Mouse (Mus musculus) erythroblast, embryonic 14.5 days (primary cell): ENCODE data around the gene Mmel1. TPM values are rescaled to one million over a fixed set of nuclear protein-coding genes. Genes with fewer than 3 reads are reported as not detected.

Experiments used
- H3K27me3 ChIP-seq: 2 replicates; pipeline ENCODE4 v1.6.1; 2012; ENCODE audit warnings: inconsistent platforms; ENCODE audit not compliant: control insufficient read depth
- H3K36me3 ChIP-seq: 2 replicates; pipeline ENCODE4 v1.6.1; 2012; ENCODE audit warnings: mild to moderate bottlenecking, inconsistent platforms; ENCODE audit not compliant: control insufficient read depth
- H3K4me1 ChIP-seq: 2 replicates; pipeline ENCODE4 v1.6.1; 2012; ENCODE audit warnings: inconsistent platforms; ENCODE audit not compliant: control insufficient read depth
- H3K4me3 ChIP-seq: replicated peaks from 2 replicates; pipeline ENCODE3; 2012; ENCODE audit warnings: moderate library complexity, mild to moderate bottlenecking, inconsistent platforms
- H3K9me3 ChIP-seq: 2 replicates; pipeline ENCODE4 v1.6.1; 2012; ENCODE audit warnings: low read length, inconsistent platforms, mixed read lengths; ENCODE audit not compliant: control insufficient read depth
- GATA1 ChIP-seq: IDR thresholded peaks from 2 replicates; pipeline ENCODE4 v1.6.1; 2012; ENCODE audit warnings: low read length, inconsistent platforms, mixed read lengths
- TAL1 ChIP-seq: IDR thresholded peaks from 3 replicates; pipeline ENCODE4 v1.6.1; 2012; ENCODE audit warnings: low read length, inconsistent platforms, mixed read lengths
- polyA plus RNA-seq: library from polyadenylated mRNA; stranded (reverse); fragments of >175 nt; gene quantifications from 2 replicates; pipeline ENCODE4 v1.2.3, GENCODE M21; 2012

Mmel1 gene
- polyA plus RNA-seq, 1 experiment: 0.27 TPM

DNA sequence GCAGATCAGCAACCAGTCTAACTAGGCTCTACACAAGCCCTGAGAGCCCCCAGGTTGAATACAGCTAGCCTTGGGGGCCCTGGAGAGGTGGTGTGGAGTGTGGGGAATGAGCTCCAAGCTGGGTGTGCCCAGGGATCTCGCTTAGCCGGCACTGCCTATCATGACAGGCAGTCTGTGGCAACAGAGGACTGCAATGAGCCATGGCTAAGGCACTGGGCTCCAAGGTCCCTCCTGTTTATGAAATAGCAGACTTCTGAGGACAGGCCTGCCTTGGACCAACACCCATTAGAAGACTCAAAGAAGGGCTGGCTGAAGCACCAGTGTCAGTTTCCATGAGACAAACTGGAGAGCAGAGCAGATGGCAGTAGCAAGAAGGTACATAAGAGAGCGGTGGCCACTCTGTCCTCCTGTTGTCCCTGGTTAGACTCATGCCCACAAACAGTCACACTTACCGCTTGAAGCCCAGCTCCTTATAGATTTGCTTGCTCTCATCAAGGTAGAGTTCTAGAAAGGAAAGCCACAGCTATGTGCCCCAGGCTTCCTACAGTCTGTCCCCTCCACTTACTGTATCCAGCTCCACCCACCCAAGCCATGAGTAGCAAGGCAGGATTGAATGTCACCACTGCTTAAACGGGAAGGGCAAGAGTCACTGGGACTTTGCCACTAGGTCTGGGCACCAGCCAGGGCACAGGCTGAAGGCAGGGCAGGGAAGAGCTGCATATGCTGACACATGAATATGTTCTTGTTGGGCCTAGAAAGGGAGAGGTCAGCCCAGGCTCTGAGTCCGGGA, 28.5 kb downstream of the Mmel1 start:
- H3K27me3 ChIP-seq: peaks cover 86% of the 10 kb centered on the region
- no peaks in the 10 kb centered on the region for H3K36me3 ChIP-seq
- H3K4me3 ChIP-seq: peak overlapping the region; percentile 58
- H3K4me1 ChIP-seq: peaks cover 34% of the 10 kb centered on the region
- H3K9me3 ChIP-seq: peaks cover 4% of the 10 kb centered on the region
- TF ChIP-seq GATA1 (no peak), TAL1 (no peak)

DNA sequence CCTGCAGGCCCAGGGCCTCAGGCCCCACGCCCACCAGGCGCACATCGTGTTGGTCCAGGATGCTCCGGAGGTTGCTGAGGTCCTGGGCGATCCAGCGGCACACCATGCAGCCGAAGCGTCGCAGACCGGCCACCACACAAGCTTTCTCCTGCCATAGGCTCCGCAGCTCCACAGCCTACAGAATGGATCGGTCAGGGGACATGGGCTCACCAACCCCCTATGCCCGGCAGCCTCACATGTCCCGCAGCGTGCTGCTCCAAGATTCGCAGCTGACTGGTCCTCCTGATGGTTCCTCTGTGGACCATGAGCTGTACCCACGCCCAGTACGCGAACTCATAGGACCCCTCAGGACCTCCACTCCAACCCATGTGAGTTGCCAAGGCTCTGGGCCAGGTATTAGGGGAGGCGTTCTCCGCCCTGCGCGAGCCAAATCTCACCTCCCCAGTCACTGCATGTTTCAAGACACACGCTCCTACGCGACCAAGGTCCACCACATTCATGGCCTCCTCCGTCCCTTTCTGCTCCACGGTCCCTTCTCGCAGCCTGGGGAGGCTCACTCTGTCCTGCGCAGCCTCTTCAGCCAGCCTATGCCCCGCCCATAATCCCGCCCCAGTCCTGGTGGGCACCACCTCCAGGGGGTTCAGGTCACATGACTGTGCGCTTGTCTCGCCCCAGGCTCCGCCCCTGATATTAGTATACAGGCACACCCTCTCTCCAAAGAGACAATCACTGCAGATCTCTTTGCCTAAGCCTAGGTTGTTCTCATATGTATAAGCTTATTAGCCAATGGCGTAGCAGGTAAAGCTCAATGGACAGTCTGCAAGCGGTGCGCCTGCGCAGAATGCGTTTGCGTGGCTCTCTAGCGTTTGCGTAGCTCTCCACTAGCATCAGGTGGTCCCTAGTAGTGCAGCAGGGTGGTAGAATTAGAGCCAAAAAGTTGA, 29.4 kb downstream of the Mmel1 start, which contains the start of gene Fam213b:
TSS of gene Fam213b (minus strand) at position 630 of the 941 bp plus-strand sequence.
- peaks cover 43% of the 10 kb centered on the region for H3K4me1 ChIP-seq
- peaks cover 81% of the 10 kb centered on the region for H3K27me3 ChIP-seq
- no peaks in the 10 kb centered on the region for H3K36me3 ChIP-seq
- peak within 1 kb of the TSS; percentile 58 for H3K4me3 ChIP-seq
- peaks cover 4% of the 10 kb centered on the region for H3K9me3 ChIP-seq
- TF ChIP-seq TAL1 (no peak), GATA1 (no peak)

DNA sequence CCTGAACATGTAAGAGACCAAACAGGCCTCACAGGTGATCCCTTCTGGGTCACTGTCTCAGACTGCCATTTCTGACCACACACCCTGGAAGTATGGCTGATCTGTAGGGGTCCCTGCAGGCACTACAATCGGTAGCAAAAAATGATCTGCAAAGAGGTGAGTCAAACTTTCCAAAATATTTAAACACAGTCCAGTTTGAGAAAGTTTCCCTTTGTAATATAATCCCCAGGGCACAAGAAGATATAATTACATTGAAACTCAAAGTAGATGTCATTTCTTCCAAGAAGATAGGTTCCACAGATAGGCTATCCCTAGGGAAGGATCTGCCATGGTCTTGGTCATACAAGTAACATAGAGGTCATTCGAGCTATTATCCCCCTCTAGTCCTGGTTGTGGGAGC, 33.0 kb downstream of the Mmel1 start:
- Histone ChIP-seq H3K27me3 (peaks cover 45% of the 10 kb centered on the region), H3K9me3 (peaks cover 4% of the 10 kb centered on the region), H3K4me1 (peaks cover 70% of the 10 kb centered on the region), H3K4me3 (no peak overlapping the region), H3K36me3 (no peaks in the 10 kb centered on the region)
- TF ChIP-seq TAL1: no peak
- no peak for TF ChIP-seq GATA1

DNA sequence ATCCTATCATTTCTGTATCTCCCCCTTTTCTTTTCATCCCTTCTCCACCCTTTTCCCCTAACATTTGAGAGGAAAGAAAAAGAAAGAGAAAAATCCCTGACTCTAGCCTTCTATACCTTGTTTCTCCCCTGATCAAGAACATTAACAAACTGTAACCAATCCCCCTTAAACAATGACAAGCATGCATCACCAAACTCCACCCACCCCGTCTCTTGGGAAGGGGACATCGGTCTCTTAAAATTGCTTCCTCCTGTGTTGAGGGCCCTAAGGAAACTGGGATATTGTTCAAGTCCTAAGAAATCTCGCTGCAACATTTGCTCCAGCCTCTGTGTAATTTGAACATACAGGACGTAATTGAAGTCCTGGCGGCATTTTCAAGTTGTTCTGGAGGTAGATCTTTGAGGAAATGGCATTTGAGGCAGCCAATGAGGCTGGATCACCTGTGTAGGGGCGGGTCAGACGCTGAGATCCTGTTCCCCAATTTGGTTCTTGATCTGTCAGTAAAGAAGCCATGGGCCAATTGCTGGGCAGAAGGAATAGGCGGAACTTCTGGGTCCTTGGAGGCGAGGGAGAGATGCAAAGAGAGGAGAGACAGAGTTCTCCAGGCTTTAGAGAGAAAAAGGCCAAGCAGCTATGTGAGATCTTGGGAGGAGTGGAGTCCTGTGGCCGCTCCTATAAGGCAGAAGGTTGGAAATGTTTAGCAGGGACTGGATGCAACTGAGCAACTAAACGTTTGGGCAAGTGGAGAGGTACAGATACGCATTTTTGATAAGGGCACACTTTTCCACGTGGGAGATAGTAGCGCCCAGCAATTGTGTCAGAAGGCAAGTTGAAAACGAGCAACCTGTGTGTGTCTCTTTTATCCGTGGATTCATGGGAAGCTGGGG, 35.0 kb downstream of the Mmel1 start:
- H3K4me1 ChIP-seq: peaks cover 67% of the 10 kb centered on the region
- peaks cover 15% of the 10 kb centered on the region for H3K36me3 ChIP-seq
- peak overlapping the region; percentile 80 for H3K4me3 ChIP-seq
- peaks cover 10% of the 10 kb centered on the region for H3K9me3 ChIP-seq
- TF ChIP-seq GATA1 (peak; percentile 100), TAL1 (no peak)
- peaks cover 24% of the 10 kb centered on the region for H3K27me3 ChIP-seq

DNA sequence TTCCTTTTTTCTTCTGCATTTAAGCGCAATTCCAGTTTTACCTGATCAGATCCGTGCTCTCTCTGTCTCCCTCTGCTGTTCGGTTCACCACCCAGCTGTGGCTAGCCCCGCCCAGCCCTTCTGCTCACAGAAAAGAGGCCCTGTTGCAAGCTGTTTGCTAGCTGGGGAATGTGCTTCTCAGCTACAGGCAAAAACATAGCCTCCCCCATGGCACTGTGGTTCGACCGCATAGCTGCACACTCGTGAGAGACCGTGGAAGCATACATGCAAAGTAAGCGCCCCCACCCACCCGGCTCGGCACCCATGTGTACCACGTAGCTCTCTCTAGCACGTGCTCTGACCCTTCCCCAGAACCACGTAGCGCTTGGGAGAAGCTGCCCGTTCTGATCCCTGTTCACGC, 38.4 kb downstream of the Mmel1 start:
- H3K27me3 ChIP-seq: no peaks in the 10 kb centered on the region
- TF ChIP-seq GATA1 (no peak), TAL1 (no peak)
- peak overlapping the region; percentile 52 for H3K4me3 ChIP-seq
- H3K9me3 ChIP-seq: peaks cover 10% of the 10 kb centered on the region
- peaks cover 42% of the 10 kb centered on the region for H3K36me3 ChIP-seq
- H3K4me1 ChIP-seq: peaks cover 92% of the 10 kb centered on the region

DNA sequence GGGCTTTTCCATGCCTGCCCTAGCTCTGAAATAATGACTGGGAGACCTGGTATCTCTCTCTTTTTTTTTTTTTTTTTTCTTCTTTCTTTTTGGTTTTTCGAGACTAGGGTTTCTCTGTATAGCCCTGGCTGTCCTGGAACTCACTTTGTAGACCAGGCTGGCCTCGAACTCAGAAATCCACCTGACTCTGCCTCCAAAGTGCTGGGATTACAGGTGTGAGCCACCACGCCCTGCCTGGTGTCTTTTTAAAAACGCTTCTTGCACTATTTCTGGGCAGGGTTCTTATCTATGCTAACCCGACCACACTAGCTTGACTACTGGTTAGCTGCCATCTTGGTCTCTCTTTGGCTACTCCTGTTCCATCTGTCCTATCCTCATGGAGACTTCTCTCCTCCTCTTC, 39.1 kb downstream of the Mmel1 start:
- TF ChIP-seq GATA1 (no peak), TAL1 (no peak)
- peaks cover 10% of the 10 kb centered on the region for H3K9me3 ChIP-seq
- H3K27me3 ChIP-seq: no peaks in the 10 kb centered on the region
- no peak overlapping the region for H3K4me3 ChIP-seq
- peaks cover 48% of the 10 kb centered on the region for H3K36me3 ChIP-seq
- peaks cover 92% of the 10 kb centered on the region for H3K4me1 ChIP-seq

DNA sequence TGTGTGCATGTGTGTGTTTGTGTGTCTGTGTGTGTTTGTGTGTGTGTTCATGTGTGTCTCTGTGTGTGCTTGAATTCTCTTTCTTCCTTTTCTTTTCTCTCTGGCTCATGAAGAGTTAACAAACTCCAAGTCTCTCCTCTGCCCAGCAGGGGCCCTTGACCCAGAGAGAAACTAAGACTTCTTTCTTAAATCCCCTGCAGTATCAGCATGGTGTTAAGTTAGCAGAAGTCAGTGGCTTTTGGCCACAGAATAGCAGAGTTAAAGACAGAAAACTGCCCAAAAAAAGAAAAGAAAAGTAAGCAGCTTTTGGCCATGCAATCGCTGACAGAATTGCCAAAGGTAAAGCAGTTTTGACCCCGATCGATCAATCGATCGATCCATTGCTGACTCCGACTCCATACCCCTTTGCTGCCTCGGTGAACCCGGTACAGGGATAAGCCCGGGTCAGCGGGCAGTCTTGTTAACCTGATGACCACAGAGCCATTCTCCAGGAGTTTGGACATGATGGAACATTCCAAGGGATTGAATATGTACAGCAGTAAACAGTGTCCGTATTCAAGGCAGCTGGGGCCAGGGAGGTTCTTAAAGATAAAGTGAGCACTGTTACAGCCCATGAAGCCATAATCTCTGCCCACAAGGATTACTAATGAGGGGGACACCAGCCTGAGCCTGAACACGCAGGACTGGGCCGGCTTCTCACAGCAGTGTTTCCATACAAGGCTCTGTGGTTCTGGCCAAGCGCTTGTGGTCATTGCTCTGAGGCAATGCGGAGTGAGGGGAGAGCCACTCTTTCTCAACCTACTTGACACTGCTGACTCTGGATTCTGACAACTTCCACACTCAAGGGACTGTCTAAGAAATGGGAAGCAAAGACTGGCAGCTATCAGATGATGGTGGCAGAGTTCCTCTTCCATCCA, 41.5 kb downstream of the Mmel1 start:
- Histone ChIP-seq H3K36me3 (peaks cover 72% of the 10 kb centered on the region), H3K27me3 (no peaks in the 10 kb centered on the region), H3K4me1 (peaks cover 94% of the 10 kb centered on the region), H3K9me3 (peaks cover 10% of the 10 kb centered on the region), H3K4me3 (peak overlapping the region; percentile 57)
- TF ChIP-seq GATA1 (no peak), TAL1 (no peak)
